Mouse (Mus musculus): ENCODE results near the gene Cc2d1b. TPM values are rescaled to one million over a fixed set of nuclear protein-coding genes. Genes with fewer than 3 reads are reported as not detected.
A peak's percentile ranks its signal among the peaks of the same experiment; 100 is the strongest.

The Cc2d1b gene
- polyA plus RNA-seq, 1 experiment from 2014 or later = 29.2 TPM

DNA sequence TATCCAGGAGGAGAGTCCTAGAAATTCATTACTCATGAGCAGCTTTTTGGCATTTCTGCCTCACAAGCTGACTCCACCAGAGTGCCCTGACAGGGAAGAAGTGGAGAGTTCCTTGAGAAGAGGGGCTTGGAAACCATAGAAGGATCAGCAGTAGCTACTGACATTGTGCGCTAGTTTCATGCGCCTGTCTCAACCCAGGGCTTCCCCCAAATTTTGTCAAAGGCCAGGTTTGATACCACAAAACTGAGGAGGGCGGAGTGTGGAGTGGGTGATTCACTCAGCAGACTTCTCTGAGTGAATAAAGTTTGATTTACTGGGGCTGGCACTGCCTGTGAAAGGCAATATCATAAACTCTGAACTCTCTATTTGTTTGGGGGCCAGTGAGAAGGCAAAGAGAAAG lies 11.1 kb upstream of the Cc2d1b start:
- Histone ChIP-seq H3K4me3 (ENCODE audit: low read depth, low read length) (no peak overlapping the region), H3K27me3 (ENCODE audit: control insufficient read depth, insufficient read depth, low read length) (no peaks in the 10 kb centered on the region), H3K9ac (replicated peaks; ENCODE audit: low read depth, low read length) (no peak overlapping the region), H3K4me1 (ENCODE audit: control insufficient read depth, insufficient read depth, low read length) (no peaks in the 10 kb centered on the region), H3K9me3 (ENCODE audit: control insufficient read depth, low read depth, low read length) (no peaks in the 10 kb centered on the region), H3K4me2 (replicated peaks; ENCODE audit: low read depth, low read length) (no peak overlapping the region), H3K36me3 (ENCODE audit: control insufficient read depth, insufficient read depth, low read length) (peaks cover 18% of the 10 kb centered on the region), H3K27ac (ENCODE audit: low read length) (no peak overlapping the region)
- WGBS = 91% methylated on average over 3 of the region's 3 CpGs
- ATAC-seq (ENCODE audit: insufficient number of reproducible peaks, insufficient read depth, low FRiP score, low read depth) = no peak

GRCm38 (mm10) chr4:108610935-108611334 lies 8.8 kb upstream of the Cc2d1b start:
- no peak overlapping the region for H3K4me2 ChIP-seq (replicated peaks; ENCODE audit: low read depth, low read length)
- H3K9me3 ChIP-seq (ENCODE audit: control insufficient read depth, low read depth, low read length) = no peaks in the 10 kb centered on the region
- H3K27me3 ChIP-seq (ENCODE audit: control insufficient read depth, insufficient read depth, low read length) = no peaks in the 10 kb centered on the region
- no peaks in the 10 kb centered on the region for H3K4me1 ChIP-seq (ENCODE audit: control insufficient read depth, insufficient read depth, low read length)
- H3K4me3 ChIP-seq (ENCODE audit: low read depth, low read length) = no peak overlapping the region
- WGBS = 91% methylated on average over 5 of the region's 5 CpGs
- no peak overlapping the region for H3K9ac ChIP-seq (replicated peaks; ENCODE audit: low read depth, low read length)
- peaks cover 5% of the 10 kb centered on the region; the same call in 1 of the 2 replicates for H3K36me3 ChIP-seq (ENCODE audit: control insufficient read depth, insufficient read depth, low read length)
- H3K27ac ChIP-seq (ENCODE audit: low read length) = no peak overlapping the region
- no peak for ATAC-seq (ENCODE audit: insufficient number of reproducible peaks, insufficient read depth, low FRiP score, low read depth)

GRCm38 (mm10) chr4:108618586-108618985 lies 1.2 kb upstream of the Cc2d1b start:
- Histone ChIP-seq H3K27me3 (ENCODE audit: control insufficient read depth, insufficient read depth, low read length) (no peaks in the 10 kb centered on the region), H3K4me1 (ENCODE audit: control insufficient read depth, insufficient read depth, low read length) (peaks cover 9% of the 10 kb centered on the region; the same call in 1 of the 2 replicates), H3K27ac (ENCODE audit: low read length) (peak overlapping the region; percentile 90; the same call in 1 of the 2 replicates), H3K4me2 (replicated peaks; ENCODE audit: low read depth, low read length) (peak overlapping the region; percentile 67), H3K9me3 (ENCODE audit: control insufficient read depth, low read depth, low read length) (no peaks in the 10 kb centered on the region), H3K4me3 (ENCODE audit: low read depth, low read length) (peak overlapping the region; percentile 73; the same call in 1 of the 2 replicates), H3K36me3 (ENCODE audit: control insufficient read depth, insufficient read depth, low read length) (no peaks in the 10 kb centered on the region; the same call in 1 of the 2 replicates), H3K9ac (replicated peaks; ENCODE audit: low read depth, low read length) (peak overlapping the region; percentile 83; the same call in 1 of the 2 replicates)
- no peak for ATAC-seq (ENCODE audit: insufficient number of reproducible peaks, insufficient read depth, low FRiP score, low read depth)
- WGBS = 57% methylated on average over 4 of the region's 4 CpGs

GRCm38 (mm10) chr4:108619165-108619564 lies 575 bp upstream of the Cc2d1b start:
- peaks cover 1% of the 10 kb centered on the region; the same call in 1 of the 2 replicates for H3K36me3 ChIP-seq (ENCODE audit: control insufficient read depth, insufficient read depth, low read length)
- peak overlapping the region; percentile 73 for H3K4me3 ChIP-seq (ENCODE audit: low read depth, low read length)
- H3K9ac ChIP-seq (replicated peaks; ENCODE audit: low read depth, low read length) = peak overlapping the region; percentile 83
- WGBS = under 1% methylated on average over 10 of the region's 10 CpGs
- H3K9me3 ChIP-seq (ENCODE audit: control insufficient read depth, low read depth, low read length) = no peaks in the 10 kb centered on the region
- ATAC-seq (ENCODE audit: insufficient number of reproducible peaks, insufficient read depth, low FRiP score, low read depth) = peak; percentile 33
- H3K4me1 ChIP-seq (ENCODE audit: control insufficient read depth, insufficient read depth, low read length) = peaks cover 9% of the 10 kb centered on the region; the same call in 1 of the 2 replicates
- peak overlapping the region; percentile 67 for H3K4me2 ChIP-seq (replicated peaks; ENCODE audit: low read depth, low read length)
- H3K27ac ChIP-seq (ENCODE audit: low read length) = peak overlapping the region; percentile 90
- H3K27me3 ChIP-seq (ENCODE audit: control insufficient read depth, insufficient read depth, low read length) = no peaks in the 10 kb centered on the region

GRCm38 (mm10) chr4:108620536-108620935 lies 796 bp downstream of the Cc2d1b start:
- peak overlapping the region; percentile 73 for H3K4me3 ChIP-seq (ENCODE audit: low read depth, low read length)
- H3K36me3 ChIP-seq (ENCODE audit: control insufficient read depth, insufficient read depth, low read length) = peaks cover 15% of the 10 kb centered on the region; the same call in 1 of the 2 replicates
- H3K9ac ChIP-seq (replicated peaks; ENCODE audit: low read depth, low read length) = peak overlapping the region; percentile 83
- no peak for ATAC-seq (ENCODE audit: insufficient number of reproducible peaks, insufficient read depth, low FRiP score, low read depth)
- 15% methylated on average over 8 of the region's 8 CpGs for WGBS
- no peaks in the 10 kb centered on the region for H3K27me3 ChIP-seq (ENCODE audit: control insufficient read depth, insufficient read depth, low read length)
- peak overlapping the region; percentile 51 for H3K4me2 ChIP-seq (replicated peaks; ENCODE audit: low read depth, low read length)
- peaks cover 9% of the 10 kb centered on the region; the same call in 1 of the 2 replicates for H3K4me1 ChIP-seq (ENCODE audit: control insufficient read depth, insufficient read depth, low read length)
- H3K27ac ChIP-seq (ENCODE audit: low read length) = peak overlapping the region; percentile 90; the same call in 1 of the 2 replicates
- H3K9me3 ChIP-seq (ENCODE audit: control insufficient read depth, low read depth, low read length) = no peaks in the 10 kb centered on the region

DNA sequence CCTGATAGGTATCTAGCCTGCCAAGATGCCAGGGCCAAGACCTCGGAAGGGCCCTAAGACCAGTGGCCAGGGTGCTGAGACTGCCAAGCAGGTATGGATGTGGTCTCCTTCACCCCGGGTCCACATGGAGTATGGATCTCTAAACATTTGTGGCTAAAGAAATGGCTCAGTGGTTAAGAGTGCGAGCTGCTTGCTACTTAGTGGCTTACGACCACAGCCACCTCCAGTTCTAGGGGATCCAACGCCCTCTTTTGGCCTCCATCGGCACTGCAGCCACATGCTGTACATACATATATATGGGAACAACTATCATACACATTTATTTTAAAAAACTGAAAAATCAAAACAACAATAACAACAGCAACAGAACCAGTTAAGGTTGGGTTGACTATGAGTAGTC lies 1.8 kb downstream of the Cc2d1b start:
- H3K27ac ChIP-seq (ENCODE audit: low read length) = no peak overlapping the region
- peaks cover 9% of the 10 kb centered on the region; the same call in 1 of the 2 replicates for H3K4me1 ChIP-seq (ENCODE audit: control insufficient read depth, insufficient read depth, low read length)
- H3K4me3 ChIP-seq (ENCODE audit: low read depth, low read length) = no peak overlapping the region
- no peaks in the 10 kb centered on the region for H3K27me3 ChIP-seq (ENCODE audit: control insufficient read depth, insufficient read depth, low read length)
- no peaks in the 10 kb centered on the region for H3K9me3 ChIP-seq (ENCODE audit: control insufficient read depth, low read depth, low read length)
- WGBS = 94% methylated on average over 6 of the region's 6 CpGs
- H3K4me2 ChIP-seq (replicated peaks; ENCODE audit: low read depth, low read length) = no peak overlapping the region
- H3K36me3 ChIP-seq (ENCODE audit: control insufficient read depth, insufficient read depth, low read length) = peaks cover 25% of the 10 kb centered on the region; the same call in 1 of the 2 replicates
- ATAC-seq (ENCODE audit: insufficient number of reproducible peaks, insufficient read depth, low FRiP score, low read depth) = no peak
- no peak overlapping the region for H3K9ac ChIP-seq (replicated peaks; ENCODE audit: low read depth, low read length)

DNA sequence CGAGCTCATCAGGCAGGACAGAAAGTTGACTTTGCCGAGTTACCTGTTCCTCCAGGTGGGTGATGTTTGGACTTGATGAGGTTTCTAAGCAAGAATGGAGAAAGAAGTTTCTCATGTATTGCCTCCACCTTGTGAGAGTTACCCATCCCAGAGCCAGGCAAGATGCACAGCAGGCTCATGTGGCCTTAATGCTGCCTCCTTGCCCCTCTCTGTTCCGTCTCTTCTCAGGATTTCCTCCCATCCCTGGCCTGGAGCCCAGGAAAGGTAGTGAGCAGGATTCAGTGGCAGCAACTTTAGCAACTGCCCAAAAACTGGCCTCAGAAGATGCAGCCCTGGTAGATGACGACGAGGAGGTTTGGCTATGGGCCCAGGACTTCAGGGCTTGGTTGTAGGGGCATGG lies 7.3 kb downstream of the Cc2d1b start:
- no peak overlapping the region for H3K4me2 ChIP-seq (replicated peaks; ENCODE audit: low read depth, low read length)
- H3K9me3 ChIP-seq (ENCODE audit: control insufficient read depth, low read depth, low read length) = no peaks in the 10 kb centered on the region
- no peak for ATAC-seq (ENCODE audit: insufficient number of reproducible peaks, insufficient read depth, low FRiP score, low read depth)
- no peak overlapping the region for H3K4me3 ChIP-seq (ENCODE audit: low read depth, low read length)
- H3K36me3 ChIP-seq (ENCODE audit: control insufficient read depth, insufficient read depth, low read length) = peaks cover 63% of the 10 kb centered on the region
- H3K9ac ChIP-seq (replicated peaks; ENCODE audit: low read depth, low read length) = no peak overlapping the region
- 81% methylated on average over 5 of the region's 5 CpGs for WGBS
- no peaks in the 10 kb centered on the region for H3K27me3 ChIP-seq (ENCODE audit: control insufficient read depth, insufficient read depth, low read length)
- H3K27ac ChIP-seq (ENCODE audit: low read length) = no peak overlapping the region
- no peaks in the 10 kb centered on the region for H3K4me1 ChIP-seq (ENCODE audit: control insufficient read depth, insufficient read depth, low read length)

DNA sequence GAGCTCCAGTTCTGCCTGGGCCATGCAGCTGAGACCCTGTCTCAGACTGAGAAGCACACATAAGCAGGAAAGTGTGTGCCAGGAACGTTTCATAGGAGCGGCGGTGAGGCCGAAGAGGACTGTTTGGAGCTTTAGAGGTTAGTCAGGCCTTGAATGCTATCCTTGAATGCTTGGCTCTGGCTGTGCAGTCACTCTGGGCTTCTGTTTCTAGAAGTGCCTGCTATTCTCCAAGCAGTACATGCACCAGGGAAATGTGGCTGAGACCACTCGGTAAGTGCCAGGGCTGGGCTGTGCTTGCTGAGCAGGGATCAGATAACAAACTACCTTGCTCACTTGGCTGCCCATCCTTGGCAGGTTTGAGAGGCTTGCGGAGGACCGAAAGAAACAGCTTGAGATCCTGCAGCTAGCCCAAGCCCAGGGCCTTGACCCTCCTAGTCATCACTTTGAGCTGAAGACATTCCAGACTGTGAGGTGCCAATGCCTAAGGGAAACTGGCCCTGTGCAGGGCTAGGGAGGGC lies 9.7 kb downstream of the Cc2d1b start:
- Histone ChIP-seq H3K27ac (ENCODE audit: low read length) (no peak overlapping the region), H3K9ac (replicated peaks; ENCODE audit: low read depth, low read length) (no peak overlapping the region), H3K36me3 (ENCODE audit: control insufficient read depth, insufficient read depth, low read length) (peaks cover 70% of the 10 kb centered on the region), H3K4me2 (replicated peaks; ENCODE audit: low read depth, low read length) (no peak overlapping the region), H3K4me1 (ENCODE audit: control insufficient read depth, insufficient read depth, low read length) (no peaks in the 10 kb centered on the region), H3K9me3 (ENCODE audit: control insufficient read depth, low read depth, low read length) (no peaks in the 10 kb centered on the region), H3K27me3 (ENCODE audit: control insufficient read depth, insufficient read depth, low read length) (no peaks in the 10 kb centered on the region), H3K4me3 (ENCODE audit: low read depth, low read length) (no peak overlapping the region)
- ATAC-seq (ENCODE audit: insufficient number of reproducible peaks, insufficient read depth, low FRiP score, low read depth) = no peak
- WGBS = 94% methylated on average over 7 of the region's 7 CpGs

DNA sequence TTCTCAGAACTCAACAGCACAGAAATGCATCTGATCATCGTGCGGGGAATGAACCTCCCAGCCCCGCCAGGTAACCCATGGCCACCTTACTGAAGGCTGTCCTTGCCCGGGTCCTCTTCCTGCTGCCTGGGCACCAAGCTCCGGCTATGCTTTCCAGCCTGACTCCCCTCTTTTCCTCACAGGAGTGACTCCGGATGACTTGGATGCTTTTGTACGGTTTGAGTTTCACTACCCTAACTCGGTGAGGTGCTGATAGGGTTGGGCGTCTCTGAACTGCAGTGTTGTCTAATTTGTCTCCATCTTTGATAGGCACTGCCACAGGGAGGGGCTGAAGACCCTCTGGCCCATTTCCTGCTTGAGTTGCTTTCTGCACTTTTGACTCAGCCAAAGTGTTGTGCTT lies 10.4 kb downstream of the Cc2d1b start:
- 88% methylated on average over 9 of the region's 9 CpGs for WGBS
- Histone ChIP-seq H3K27me3 (ENCODE audit: control insufficient read depth, insufficient read depth, low read length) (no peaks in the 10 kb centered on the region), H3K9me3 (ENCODE audit: control insufficient read depth, low read depth, low read length) (no peaks in the 10 kb centered on the region), H3K36me3 (ENCODE audit: control insufficient read depth, insufficient read depth, low read length) (peaks cover 63% of the 10 kb centered on the region), H3K4me2 (replicated peaks; ENCODE audit: low read depth, low read length) (no peak overlapping the region), H3K9ac (replicated peaks; ENCODE audit: low read depth, low read length) (no peak overlapping the region), H3K4me1 (ENCODE audit: control insufficient read depth, insufficient read depth, low read length) (no peaks in the 10 kb centered on the region), H3K4me3 (ENCODE audit: low read depth, low read length) (no peak overlapping the region), H3K27ac (ENCODE audit: low read length) (no peak overlapping the region)
- ATAC-seq (ENCODE audit: insufficient number of reproducible peaks, insufficient read depth, low FRiP score, low read depth) = no peak
